Mouse (Mus musculus) lung, embryonic 16.5 days (tissue): ENCODE measurements around the gene Pole3. TPM values are rescaled to one million over a fixed set of nuclear protein-coding genes. Genes with fewer than 3 reads are reported as not detected.

Experiments
- ATAC-seq: fragments of 200-750 bp; cut with Nextera tagmentation; 2 replicates; pipeline ENCODE4 v1.8.0; 2017; ENCODE audit warnings: low read depth, mild to moderate bottlenecking, moderate library complexity
- H3K27ac ChIP-seq: fragments of 300-500 bp; sonication (generic); 2 replicates; pipeline ENCODE4 v1.5.1; 2014; ENCODE audit warnings: mild to moderate bottlenecking, control low read depth, low read length
- H3K27me3 ChIP-seq: fragments of 300-500 bp; sonication (generic); 2 replicates; pipeline ENCODE4 v1.6.1; 2014; ENCODE audit warnings: low read depth, low read length, mixed read lengths; ENCODE audit not compliant: control insufficient read depth, insufficient read depth
- H3K36me3 ChIP-seq: fragments of 300-500 bp; sonication (generic); 2 replicates; pipeline ENCODE4 v1.6.1; 2014; ENCODE audit warnings: low read length; ENCODE audit not compliant: control insufficient read depth, insufficient read depth
- H3K4me1 ChIP-seq: fragments of 300-500 bp; sonication (generic); replicated peaks from 2 replicates; pipeline ENCODE4 v1.6.1; 2014; ENCODE audit warnings: low read length, mixed read lengths; ENCODE audit not compliant: control insufficient read depth, insufficient read depth
- H3K4me2 ChIP-seq: fragments of 300-500 bp; sonication (generic); 2 replicates; pipeline ENCODE4 v1.6.1; 2014; ENCODE audit warnings: low read depth, low read length, control low read depth
- H3K4me3 ChIP-seq: fragments of 300-500 bp; sonication (generic); 2 replicates; pipeline ENCODE4 v1.5.1; 2014; ENCODE audit warnings: mild to moderate bottlenecking, low read length, control low read depth
- H3K9ac ChIP-seq: fragments of 300-500 bp; sonication (generic); 2 replicates; pipeline ENCODE4 v1.6.1; 2014; ENCODE audit warnings: low read length, control low read depth
- H3K9me3 ChIP-seq: fragments of 300-500 bp; sonication (generic); 2 replicates; pipeline ENCODE4 v1.6.1; 2016; ENCODE audit warnings: low read length; ENCODE audit not compliant: control insufficient read depth
- WGBS: fragments of 180-500 bp; shearing (Covaris S2); extraction: QIAGEN DNeasy Blood & Tissue Kit; methylation state at CpG from one replicate; pipeline ENCODE4 v1.1.7; 2014; 5-methylcytosine and 5-hydroxymethylcytosine counted together
- polyA plus RNA-seq: library from polyadenylated mRNA; unstranded; fragments of >200 nt; fragmentation: Nextera tagmentation; extraction: Ambion mirVana; gene quantifications from 2 replicates; pipeline ENCODE4 v1.2.1, GENCODE M21; 2015

Pole3 gene
- 79.9 and 83.8 TPM in 2 replicates for polyA plus RNA-seq

DNA sequence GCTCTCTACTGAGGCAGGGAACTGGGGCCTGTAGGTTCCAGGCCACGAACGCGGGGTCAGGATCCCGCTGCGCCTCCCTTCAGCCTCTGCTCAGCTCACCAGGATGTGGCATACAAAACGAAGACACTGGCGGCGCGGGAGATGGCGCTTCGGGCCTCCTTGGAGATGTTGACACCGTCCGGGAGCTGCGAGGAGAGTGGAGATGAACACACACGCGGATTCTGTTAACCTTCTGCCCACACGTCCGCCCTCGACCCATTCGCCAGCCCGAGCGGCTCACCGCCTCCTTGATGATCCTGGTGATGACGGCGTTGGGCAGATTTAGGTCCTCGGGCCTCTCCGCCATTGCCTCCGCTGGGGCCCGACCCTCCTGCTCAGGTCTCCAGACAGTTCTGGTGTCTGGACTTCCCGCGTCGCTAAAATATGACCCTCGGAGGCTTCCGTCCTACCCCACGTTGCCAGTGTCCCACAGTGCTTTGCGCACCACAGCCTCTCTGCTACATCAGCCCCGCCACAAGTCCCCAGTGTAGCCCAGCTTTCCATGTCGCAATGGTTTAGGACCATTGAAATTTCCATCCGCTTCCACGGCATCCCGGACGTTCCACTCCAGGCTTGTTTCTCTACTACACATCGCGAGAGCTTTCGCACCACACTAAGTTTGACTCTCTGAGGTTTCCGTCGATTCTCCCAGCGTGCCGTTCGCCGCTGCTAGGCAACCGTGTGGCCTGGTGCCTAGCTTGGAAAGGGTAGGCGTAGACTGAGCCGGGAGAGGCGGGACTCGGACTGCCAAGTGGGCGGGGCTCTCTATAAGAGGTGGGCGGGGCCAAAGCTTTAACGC, at the start of gene Pole3, which contains the start of gene 4933430I17Rik:
Gene Pole3, minus strand, starts transcription at position 418 of the 838 bp plus-strand sequence.
Gene 4933430I17Rik, plus strand, starts transcription at position 719 of the 838 bp plus-strand sequence.
- H3K27me3 ChIP-seq = no peaks in the 10 kb centered on the region
- WGBS = under 1% methylated on average over 50 of the region's 59 CpGs
- peak; percentile 99 for ATAC-seq
- H3K4me2 ChIP-seq = peak within 1 kb of the TSS; percentile 74
- no peaks in the 10 kb centered on the region for H3K9me3 ChIP-seq
- H3K36me3 ChIP-seq = peaks cover 6% of the 10 kb centered on the region
- H3K4me3 ChIP-seq = peak within 1 kb of the TSS; percentile 82
- peak within 1 kb of the TSS; percentile 87 for H3K9ac ChIP-seq
- H3K27ac ChIP-seq = peak within 1 kb of the TSS; percentile 97
- peaks cover 7% of the 10 kb centered on the region for H3K4me1 ChIP-seq

DNA sequence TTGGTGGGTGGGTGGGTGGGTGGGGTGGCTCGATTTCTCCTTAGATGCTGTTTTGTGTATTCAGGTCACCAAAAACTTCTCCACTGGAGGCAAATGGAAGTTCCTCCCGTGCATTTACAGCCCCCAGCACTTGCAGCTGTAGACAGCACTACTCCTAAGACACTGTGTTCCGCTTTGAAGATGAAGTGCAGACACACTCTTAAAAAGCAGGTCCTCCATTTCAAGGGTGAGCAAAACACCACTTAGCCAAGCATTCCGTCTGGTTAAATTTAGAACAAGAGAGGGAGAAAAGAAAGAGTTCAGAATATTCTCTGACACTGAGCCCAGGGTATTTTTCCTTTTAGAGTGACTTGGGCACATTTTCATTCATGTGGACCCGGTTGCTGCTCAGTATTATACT, 45.2 kb upstream of the Pole3 start:
- peak overlapping the region; percentile 22 for H3K27ac ChIP-seq
- H3K4me3 ChIP-seq = no peak overlapping the region
- no peaks in the 10 kb centered on the region for H3K9me3 ChIP-seq
- no peak overlapping the region for H3K4me2 ChIP-seq
- ATAC-seq = peak; percentile 77
- no peak overlapping the region for H3K9ac ChIP-seq
- 39% methylated on average over 5 of the region's 5 CpGs for WGBS
- H3K4me1 ChIP-seq = peaks cover 10% of the 10 kb centered on the region; the same call in 1 of the 2 replicates
- H3K27me3 ChIP-seq = no peaks in the 10 kb centered on the region
- no peaks in the 10 kb centered on the region for H3K36me3 ChIP-seq

DNA sequence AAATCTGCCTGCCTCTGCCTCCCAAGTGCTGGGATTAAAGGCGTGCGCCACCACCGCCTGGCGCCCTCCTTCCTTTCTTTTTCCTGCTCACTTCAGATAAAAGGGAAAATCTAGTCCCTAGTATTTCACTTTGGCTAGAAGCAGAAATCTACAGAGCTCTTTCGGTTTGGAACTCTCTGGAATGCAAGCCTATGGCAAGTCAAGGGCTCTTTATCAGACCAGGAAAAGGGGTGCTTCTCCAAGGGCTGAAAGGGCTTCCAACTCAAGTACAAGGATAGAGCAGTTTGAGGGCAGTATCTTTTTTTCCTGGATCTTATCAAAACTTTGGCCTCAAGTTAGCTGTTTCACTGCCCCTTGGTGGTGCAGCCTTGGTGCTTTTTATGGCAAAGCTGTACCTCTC, 44.7 kb upstream of the Pole3 start:
- Histone ChIP-seq H3K4me3 (no peak overlapping the region), H3K9me3 (no peaks in the 10 kb centered on the region), H3K9ac (no peak overlapping the region), H3K4me1 (peaks cover 10% of the 10 kb centered on the region; the same call in 1 of the 2 replicates), H3K27me3 (no peaks in the 10 kb centered on the region), H3K4me2 (no peak overlapping the region), H3K36me3 (no peaks in the 10 kb centered on the region), H3K27ac (peak overlapping the region; percentile 22; the same call in 1 of the 2 replicates)
- 0 out of 2 replicates have a peak, but pooled peaks have one; percentile 41 for ATAC-seq
- 66% methylated on average over 5 of the region's 5 CpGs for WGBS

DNA sequence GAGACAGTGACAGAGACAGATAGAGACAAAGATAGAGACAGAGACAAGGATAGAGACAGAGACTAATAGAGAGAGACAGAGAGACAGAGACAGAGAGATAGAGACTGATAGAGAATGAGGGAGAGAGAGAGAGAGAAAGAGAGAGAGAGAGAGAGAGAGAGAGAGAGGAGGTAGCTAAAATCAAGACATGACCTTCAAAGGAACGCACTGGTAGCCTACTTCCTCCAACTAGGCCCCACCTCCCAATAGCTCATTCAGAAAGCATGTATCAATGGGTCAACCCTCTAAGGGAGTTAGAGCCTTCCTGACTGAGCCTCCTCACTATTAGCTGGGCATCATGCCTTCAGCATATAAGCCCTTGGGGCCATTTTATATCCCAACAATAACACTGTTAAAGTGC, 43.5 kb upstream of the Pole3 start:
- H3K4me2 ChIP-seq = no peak overlapping the region
- no peak overlapping the region for H3K27ac ChIP-seq
- no peaks in the 10 kb centered on the region for H3K9me3 ChIP-seq
- H3K36me3 ChIP-seq = no peaks in the 10 kb centered on the region
- H3K4me3 ChIP-seq = no peak overlapping the region
- WGBS = 72% methylated on average over 1 of the region's 1 CpGs
- peaks cover 10% of the 10 kb centered on the region; the same call in 1 of the 2 replicates for H3K4me1 ChIP-seq
- H3K27me3 ChIP-seq = no peaks in the 10 kb centered on the region
- no peak for ATAC-seq
- no peak overlapping the region for H3K9ac ChIP-seq

- Histone ChIP-seq H3K4me2 (no peak overlapping the region), H3K36me3 (no peaks in the 10 kb centered on the region), H3K4me3 (no peak overlapping the region), H3K4me1 (peaks cover 10% of the 10 kb centered on the region; the same call in 1 of the 2 replicates), H3K9me3 (no peaks in the 10 kb centered on the region), H3K27me3 (no peaks in the 10 kb centered on the region), H3K27ac (no peak overlapping the region), H3K9ac (no peak overlapping the region)
- 83% methylated on average over 6 of the region's 6 CpGs for WGBS
- ATAC-seq = no peak
Measured at GRCm38 (mm10) chr4:62567696-62568095, 42.8 kb upstream of the Pole3 start.

DNA sequence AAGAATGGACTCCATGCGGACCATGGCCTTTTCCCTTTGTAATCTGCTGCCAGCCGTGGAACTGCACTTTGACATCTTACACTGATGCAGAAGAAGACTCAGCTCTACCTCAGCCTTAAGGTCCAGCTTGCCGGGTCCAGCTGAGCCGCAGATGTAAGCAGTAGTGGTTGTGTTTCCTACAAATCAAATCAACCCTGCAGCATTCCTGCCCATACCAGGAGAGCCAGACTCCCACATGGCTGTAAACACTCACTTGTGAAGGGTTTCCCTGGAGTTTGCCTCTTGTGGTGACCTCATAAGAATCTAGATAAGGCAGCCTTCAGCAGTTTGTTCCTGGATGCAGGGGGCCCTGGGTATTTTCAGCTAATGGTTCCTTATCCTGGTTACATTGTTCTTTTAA, 41.7 kb upstream of the Pole3 start:
- Histone ChIP-seq H3K4me1 (peaks cover 10% of the 10 kb centered on the region; the same call in 1 of the 2 replicates), H3K4me3 (no peak overlapping the region), H3K9ac (no peak overlapping the region), H3K27me3 (no peaks in the 10 kb centered on the region), H3K4me2 (no peak overlapping the region), H3K27ac (no peak overlapping the region), H3K36me3 (no peaks in the 10 kb centered on the region), H3K9me3 (no peaks in the 10 kb centered on the region)
- peak; percentile 62; the same call in 1 of the 2 replicates for ATAC-seq
- 53% methylated on average over 4 of the region's 4 CpGs for WGBS

DNA sequence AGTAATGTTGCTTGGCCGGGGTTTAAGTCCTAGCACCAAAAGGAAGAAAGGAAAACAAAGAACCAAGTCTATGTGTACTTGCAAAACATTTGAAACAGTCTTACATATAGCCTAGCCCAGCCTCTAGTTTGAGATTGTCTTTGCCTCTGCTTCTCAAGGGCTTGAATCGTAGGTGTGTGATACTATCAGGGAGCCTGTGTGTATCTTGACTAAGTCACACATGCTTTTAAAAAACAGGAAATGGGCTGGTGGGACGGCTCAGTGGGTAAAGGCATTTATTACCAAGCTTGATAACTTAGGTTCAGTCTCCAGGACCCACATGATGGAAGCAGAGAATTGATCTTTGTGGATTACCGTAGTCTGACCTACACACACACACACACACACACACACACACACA, 37.1 kb upstream of the Pole3 start:
- ATAC-seq = no peak
- H3K9me3 ChIP-seq = no peaks in the 10 kb centered on the region
- H3K27ac ChIP-seq = no peak overlapping the region
- no peaks in the 10 kb centered on the region for H3K36me3 ChIP-seq
- H3K4me3 ChIP-seq = no peak overlapping the region
- H3K9ac ChIP-seq = no peak overlapping the region
- H3K4me1 ChIP-seq = peaks cover 13% of the 10 kb centered on the region; the same call in 1 of the 2 replicates
- H3K27me3 ChIP-seq = no peaks in the 10 kb centered on the region
- 60% methylated on average over 4 of the region's 4 CpGs for WGBS
- no peak overlapping the region for H3K4me2 ChIP-seq

DNA sequence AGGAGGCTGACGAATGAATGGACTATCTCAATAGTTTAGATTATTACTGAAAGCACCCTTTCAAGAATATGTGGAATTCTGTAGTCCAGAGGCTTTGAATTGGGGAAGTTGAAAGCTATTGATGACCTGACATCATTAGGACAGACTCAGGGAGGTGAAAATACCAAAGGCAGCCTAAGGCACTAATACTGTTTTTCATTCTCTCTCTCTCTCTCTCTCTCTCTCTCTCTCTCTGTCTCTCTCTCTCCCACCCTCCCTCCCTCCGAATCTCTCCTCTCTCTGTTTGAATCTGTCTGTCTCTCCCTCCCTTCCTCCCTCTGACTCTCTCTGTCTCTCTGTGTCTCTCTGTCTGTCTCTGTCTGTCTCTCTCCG, 36.7 kb upstream of the Pole3 start:
- WGBS = 52% methylated on average over 3 of the region's 3 CpGs
- no peak overlapping the region for H3K27ac ChIP-seq
- no peaks in the 10 kb centered on the region for H3K36me3 ChIP-seq
- H3K4me1 ChIP-seq = peaks cover 13% of the 10 kb centered on the region; the same call in 1 of the 2 replicates
- H3K9me3 ChIP-seq = no peaks in the 10 kb centered on the region
- H3K4me2 ChIP-seq = no peak overlapping the region
- H3K27me3 ChIP-seq = no peaks in the 10 kb centered on the region
- H3K9ac ChIP-seq = no peak overlapping the region
- H3K4me3 ChIP-seq = no peak overlapping the region
- ATAC-seq = no peak

- Histone ChIP-seq H3K9me3 (no peaks in the 10 kb centered on the region), H3K4me1 (peaks cover 9% of the 10 kb centered on the region; the same call in 1 of the 2 replicates), H3K9ac (no peak overlapping the region)
Measured at GRCm38 (mm10) chr4:62560963-62561629, 36.2 kb upstream of the Pole3 start.

More at GRCm38 (mm10) chr4:62560963-62561629, 36.2 kb upstream of the Pole3 start:
- no peak overlapping the region for H3K4me3 ChIP-seq
- no peak overlapping the region for H3K27ac ChIP-seq
- H3K36me3 ChIP-seq = no peaks in the 10 kb centered on the region
- 25% methylated on average over 4 of the region's 4 CpGs for WGBS
- peak; percentile 67; the same call in 1 of the 2 replicates for ATAC-seq
- no peaks in the 10 kb centered on the region for H3K27me3 ChIP-seq
- no peak overlapping the region for H3K4me2 ChIP-seq
